Mouse (Mus musculus) heart, embryonic 14.5 days (tissue): ENCODE results near the gene Mterf1b. TPM values are rescaled to one million over a fixed set of nuclear protein-coding genes. Genes with fewer than 3 reads are reported as not detected.
"Not testable (repeated sequence)": the region's sequence is repeated elsewhere in the genome, so short reads cannot be mapped to it uniquely, and the experiment has no call there.

Source experiments
- ATAC-seq: fragments of 200-750 bp; cut with Nextera tagmentation; 2 replicates; pipeline ENCODE4 v1.8.0; 2017; ENCODE audit warnings: low read depth, moderate TSS enrichment; ENCODE audit not compliant: insufficient number of reproducible peaks, insufficient read depth, low FRiP score
- H3K27ac ChIP-seq, 2 experiments: fragments of 200-500 bp in 1 of 2; fragments of 300-500 bp in 1 of 2; sonication (generic) in 1 of 2; replicated peaks in 1 of 2; 2 replicates each; pipeline ENCODE4 v1.5.1; 2012 to 2014; ENCODE audit warnings: low read depth in 2 of 2, low read length in 2 of 2, control low read depth in 1 of 2, mild to moderate bottlenecking in 1 of 2, mixed read lengths in 1 of 2; ENCODE audit not compliant: control insufficient read depth in 1 of 2, insufficient read depth in 1 of 2
- H3K27me3 ChIP-seq: fragments of 300-500 bp; sonication (generic); 2 replicates; pipeline ENCODE4 v1.6.1; 2014; ENCODE audit warnings: mild to moderate bottlenecking, low read length, control low read depth; ENCODE audit not compliant: control insufficient read depth, insufficient read depth
- H3K36me3 ChIP-seq: fragments of 300-500 bp; sonication (generic); 2 replicates; pipeline ENCODE4 v1.6.1; 2014; ENCODE audit warnings: mild to moderate bottlenecking, control low read depth, low read length, mixed read lengths; ENCODE audit not compliant: control insufficient read depth, insufficient read depth
- H3K4me1 ChIP-seq, 2 experiments: fragments of 200-500 bp in 1 of 2; fragments of 300-500 bp in 1 of 2; sonication (generic) in 1 of 2; 2 replicates each; pipeline ENCODE4 v1.6.1; 2012 to 2014; ENCODE audit warnings: low read length in 2 of 2, control low read depth in 1 of 2, mixed read lengths in 1 of 2; ENCODE audit not compliant: control insufficient read depth in 2 of 2, insufficient read depth in 2 of 2
- H3K4me2 ChIP-seq: fragments of 300-500 bp; sonication (generic); 2 replicates; pipeline ENCODE4 v1.6.1; 2014; ENCODE audit warnings: mild to moderate bottlenecking, low read length
- H3K4me3 ChIP-seq, 2 experiments: fragments of 200-500 bp in 1 of 2; fragments of 300-500 bp in 1 of 2; sonication (generic) in 1 of 2; 2 replicates each; pipeline ENCODE4 v1.5.1; 2012 to 2014; ENCODE audit warnings: low read length in 2 of 2, mild to moderate bottlenecking in 2 of 2, control low read depth in 1 of 2, low read depth in 1 of 2, moderate library complexity in 1 of 2; ENCODE audit not compliant: control insufficient read depth in 1 of 2, insufficient read depth in 1 of 2
- H3K9ac ChIP-seq: fragments of 300-500 bp; sonication (generic); 2 replicates; pipeline ENCODE4 v1.6.1; 2014; ENCODE audit warnings: mild to moderate bottlenecking, low read length
- H3K9me3 ChIP-seq: fragments of 300-500 bp; sonication (generic); 2 replicates; pipeline ENCODE4 v1.6.1; 2016; ENCODE audit warnings: low read length, control low read depth; ENCODE audit not compliant: control insufficient read depth
- WGBS: fragments of 180-500 bp; shearing (Covaris S2); extraction: QIAGEN DNeasy Blood & Tissue Kit; methylation state at CpG from one replicate; pipeline ENCODE4 v1.1.7; 2014; 5-methylcytosine and 5-hydroxymethylcytosine counted together
- polyA plus RNA-seq: library from polyadenylated mRNA; unstranded; fragments of >200 nt; fragmentation: Nextera tagmentation; extraction: Ambion mirVana; gene quantifications from 2 replicates; pipeline ENCODE4 v1.2.1, GENCODE M21; 2014

Gene Mterf1b
- polyA plus RNA-seq, 1 experiment from 2014 or later = 3.1 TPM

DNA sequence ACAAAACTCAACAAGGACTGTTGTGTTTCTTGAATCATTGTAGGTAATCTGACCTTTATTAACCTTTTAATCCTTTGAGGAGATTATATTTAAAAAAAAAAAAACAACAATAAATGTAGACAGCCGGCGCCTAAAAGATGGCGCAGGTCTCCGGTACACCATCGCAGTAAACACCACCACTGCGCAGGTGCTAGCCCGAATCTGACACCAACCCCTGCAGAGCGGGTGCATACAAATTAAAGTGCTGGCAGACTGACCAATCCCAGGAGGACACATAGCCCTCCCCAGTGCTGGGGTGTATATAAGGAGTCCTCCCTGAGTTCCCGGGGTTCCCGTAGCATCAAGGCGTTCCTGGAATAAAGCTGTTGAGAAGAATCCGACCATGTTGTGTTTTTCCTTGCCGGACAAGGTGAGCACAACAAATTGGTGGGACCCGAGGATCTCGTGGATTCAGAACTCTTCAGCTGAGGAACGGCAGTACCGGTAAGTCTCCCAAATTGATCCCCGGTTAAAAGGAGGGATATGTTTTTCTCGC, 10.2 kb downstream of the Mterf1b start:
- H3K4me3 ChIP-seq, H3K4me2 ChIP-seq, H3K36me3 ChIP-seq, H3K27me3 ChIP-seq, ATAC-seq, H3K27ac ChIP-seq, H3K9me3 ChIP-seq, H3K4me1 ChIP-seq, H3K9ac ChIP-seq: not testable (repeated sequence)
- WGBS = 94% methylated on average over 19 of the region's 19 CpGs

DNA sequence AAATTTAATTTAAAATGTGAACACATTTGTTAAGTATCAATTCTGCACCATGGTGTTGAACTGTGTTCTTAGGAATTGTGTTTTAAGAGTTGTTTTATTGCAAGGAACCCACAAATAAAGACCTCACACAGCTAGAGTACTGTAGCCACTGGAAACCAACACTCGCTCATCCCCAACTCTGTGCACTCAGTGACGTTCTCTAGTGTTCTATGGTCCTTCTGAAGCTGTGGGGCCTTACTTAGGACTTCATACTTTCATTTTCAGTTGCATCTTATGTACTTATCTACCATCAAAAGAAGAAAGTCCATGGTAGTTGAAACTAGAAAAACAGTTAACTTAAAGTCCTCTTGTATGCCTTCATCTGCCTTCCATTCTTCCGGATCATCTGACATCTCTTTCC, 17.9 kb downstream of the Mterf1b start:
- not testable (repeated sequence) for ATAC-seq, H3K36me3 ChIP-seq, H3K27me3 ChIP-seq, H3K9me3 ChIP-seq, H3K4me2 ChIP-seq, H3K4me3 ChIP-seq, H3K9ac ChIP-seq, H3K4me1 ChIP-seq, H3K27ac ChIP-seq
- WGBS = 89% methylated on average over 3 of the region's 3 CpGs

DNA sequence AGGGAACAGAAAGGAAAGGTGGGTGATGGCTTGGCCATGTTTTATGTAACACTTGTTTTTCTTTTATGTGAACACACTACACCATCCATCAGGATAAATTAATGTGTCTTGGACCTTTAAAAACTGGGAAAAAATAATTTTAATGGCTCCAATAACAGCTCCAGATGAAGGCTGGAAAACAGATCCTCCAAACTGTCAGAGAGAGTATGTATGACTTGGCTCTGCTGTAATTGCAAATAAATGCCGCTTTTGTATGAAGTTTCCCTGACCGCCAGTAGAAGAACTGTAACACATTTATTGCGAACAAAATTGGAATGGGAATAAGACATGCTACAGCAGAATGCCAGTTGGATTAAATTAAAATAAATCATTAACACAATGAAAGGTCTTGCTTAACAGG, 29.1 kb downstream of the Mterf1b start:
- Histone ChIP-seq H3K4me1 (no peaks in the 10 kb centered on the region), H3K9me3 (no peaks in the 10 kb centered on the region), H3K4me2 (no peak overlapping the region), H3K27ac (no peak overlapping the region), H3K4me3 (no peak overlapping the region), H3K36me3 (no peaks in the 10 kb centered on the region), H3K27me3 (no peaks in the 10 kb centered on the region), H3K9ac (no peak overlapping the region)
- no peak for ATAC-seq
- WGBS = 82% methylated on average over 3 of the region's 3 CpGs

DNA sequence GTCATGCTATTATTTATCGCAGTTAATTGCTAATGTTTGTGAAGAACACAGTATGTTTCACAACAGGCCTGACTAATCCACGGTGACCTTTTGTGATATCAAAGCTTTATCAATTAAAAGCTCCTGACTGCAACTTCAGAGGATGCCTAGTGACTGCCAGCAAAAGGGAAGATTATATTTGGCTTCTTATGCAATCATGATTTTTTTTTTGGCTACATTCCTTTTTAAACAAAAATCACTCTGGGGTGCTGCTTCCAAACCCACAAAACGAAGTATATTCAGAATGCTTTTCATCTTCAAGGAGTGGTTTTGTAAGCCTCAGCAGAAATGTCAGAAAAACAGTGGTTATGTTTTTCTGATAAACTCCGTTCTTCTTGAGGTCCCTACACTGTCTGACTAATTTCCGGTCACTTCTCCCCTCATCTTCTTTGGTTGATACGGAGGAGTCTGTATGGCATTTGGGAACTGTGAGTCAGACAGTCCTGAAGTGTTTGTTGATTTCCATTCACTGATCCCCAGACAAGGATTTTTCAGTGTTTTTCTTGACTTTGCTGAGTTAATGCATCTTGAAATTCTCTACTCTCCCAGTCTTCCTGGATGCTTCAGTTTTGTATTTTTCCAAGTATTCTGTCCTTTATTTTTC, 29.9 kb downstream of the Mterf1b start:
- H3K4me2 ChIP-seq = no peak overlapping the region
- 54% methylated on average over 6 of the region's 6 CpGs for WGBS
- H3K27ac ChIP-seq = no peak overlapping the region
- no peaks in the 10 kb centered on the region for H3K27me3 ChIP-seq
- H3K36me3 ChIP-seq = no peaks in the 10 kb centered on the region
- no peaks in the 10 kb centered on the region for H3K4me1 ChIP-seq
- H3K9ac ChIP-seq = no peak overlapping the region
- no peak overlapping the region for H3K4me3 ChIP-seq
- no peaks in the 10 kb centered on the region for H3K9me3 ChIP-seq
- ATAC-seq = no peak

DNA sequence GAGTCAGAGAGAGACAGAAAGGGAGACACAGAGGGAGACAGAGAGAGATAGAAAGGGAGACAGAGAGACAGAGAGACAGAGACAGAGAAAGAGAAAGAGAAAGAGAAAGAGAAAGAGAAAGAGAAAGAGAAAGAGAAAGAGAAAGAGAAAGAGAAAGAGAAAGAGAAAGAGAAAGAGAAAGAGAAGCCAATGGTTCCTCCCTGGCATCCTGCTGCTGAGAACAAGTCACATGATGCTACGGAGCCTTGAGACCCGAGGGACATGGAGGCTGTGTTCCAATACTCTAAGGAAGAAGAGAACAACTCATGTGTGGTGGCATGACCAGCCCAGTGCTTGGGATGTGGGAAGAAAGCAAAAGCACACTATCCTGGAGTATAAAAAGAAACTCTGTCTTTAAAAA, 40.0 kb downstream of the Mterf1b start:
- 83% methylated on average over 2 of the region's 2 CpGs for WGBS
- no peak for ATAC-seq
- Histone ChIP-seq H3K36me3 (no peaks in the 10 kb centered on the region), H3K4me3 (no peak overlapping the region), H3K4me2 (no peak overlapping the region), H3K9me3 (no peaks in the 10 kb centered on the region), H3K27ac (no peak overlapping the region), H3K4me1 (no peaks in the 10 kb centered on the region), H3K9ac (no peak overlapping the region), H3K27me3 (no peaks in the 10 kb centered on the region)

DNA sequence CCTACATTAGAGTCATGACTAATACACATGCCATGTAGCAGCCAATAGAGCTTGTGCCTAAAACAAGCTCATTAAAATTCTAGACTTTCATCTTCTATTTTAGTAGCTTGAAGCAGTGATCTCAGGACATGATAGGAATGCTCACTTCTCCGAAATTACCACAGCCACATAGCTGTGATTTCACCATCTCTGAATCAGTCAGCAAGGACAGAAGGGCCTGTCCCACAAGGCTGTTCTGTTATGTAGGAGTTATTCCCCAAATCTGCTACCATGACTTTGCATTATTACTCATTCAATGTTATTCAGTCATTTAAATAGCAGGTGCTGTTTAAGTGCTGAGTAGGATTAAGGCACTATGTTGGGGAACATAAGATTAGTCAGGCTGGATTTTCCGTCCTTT, 42.3 kb downstream of the Mterf1b start:
- Histone ChIP-seq H3K9ac (no peak overlapping the region), H3K4me3 (no peak overlapping the region), H3K27ac (no peak overlapping the region), H3K4me2 (no peak overlapping the region), H3K36me3 (no peaks in the 10 kb centered on the region), H3K4me1 (no peaks in the 10 kb centered on the region), H3K27me3 (no peaks in the 10 kb centered on the region), H3K9me3 (no peaks in the 10 kb centered on the region)
- no peak for ATAC-seq
- WGBS = 72% methylated on average over 2 of the region's 2 CpGs

DNA sequence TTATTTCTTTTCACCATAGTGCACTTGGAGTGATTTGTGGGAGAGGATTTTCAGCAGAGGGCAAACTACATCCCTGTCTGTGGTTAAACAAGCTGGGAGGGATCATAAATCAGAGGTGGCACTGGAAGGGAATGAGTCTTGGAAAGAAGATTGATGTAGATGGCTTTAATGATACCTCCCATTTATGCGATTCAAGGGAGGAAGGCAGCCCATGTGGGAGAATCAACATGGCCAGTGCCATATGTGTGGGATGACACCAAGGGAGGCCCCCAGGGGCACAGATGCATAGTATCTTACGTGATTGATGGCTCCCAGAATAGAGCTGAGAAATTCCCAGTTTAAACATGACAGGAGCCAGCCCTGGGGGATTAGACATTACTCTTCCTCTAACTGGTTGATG, 48.0 kb downstream of the Mterf1b start:
- H3K4me2 ChIP-seq = no peak overlapping the region
- no peaks in the 10 kb centered on the region for H3K36me3 ChIP-seq
- WGBS = 74% methylated on average over 2 of the region's 2 CpGs
- no peaks in the 10 kb centered on the region for H3K4me1 ChIP-seq
- H3K4me3 ChIP-seq = no peak overlapping the region
- no peak overlapping the region for H3K9ac ChIP-seq
- no peaks in the 10 kb centered on the region for H3K27me3 ChIP-seq
- H3K27ac ChIP-seq = no peak overlapping the region
- H3K9me3 ChIP-seq = no peaks in the 10 kb centered on the region
- no peak for ATAC-seq

DNA sequence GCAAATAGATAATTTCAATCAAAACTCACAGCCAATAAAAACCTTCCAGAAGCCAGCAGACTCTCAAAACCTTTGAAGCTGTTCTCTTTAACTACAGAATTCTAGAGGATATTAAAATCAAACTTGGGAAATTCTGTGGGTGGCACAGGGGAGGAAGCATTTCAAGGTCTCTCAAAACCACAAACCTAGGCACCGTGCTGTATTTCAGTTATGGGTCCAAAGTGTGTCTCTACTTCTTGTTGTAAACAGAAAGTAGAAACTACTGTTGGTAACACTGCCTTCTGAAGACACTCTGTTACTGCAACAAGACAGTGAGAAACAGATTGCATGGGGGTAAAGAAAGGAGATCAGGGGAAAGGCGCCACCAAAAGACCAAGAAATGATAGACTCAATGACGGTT, 52.8 kb downstream of the Mterf1b start:
- Histone ChIP-seq H3K27ac (no peak overlapping the region), H3K36me3 (no peaks in the 10 kb centered on the region), H3K9ac (no peak overlapping the region), H3K4me3 (no peak overlapping the region), H3K27me3 (no peaks in the 10 kb centered on the region), H3K4me2 (no peak overlapping the region), H3K4me1 (no peaks in the 10 kb centered on the region), H3K9me3 (no peaks in the 10 kb centered on the region)
- ATAC-seq = no peak
- 80% methylated on average over 3 of the region's 3 CpGs for WGBS
